Mouse (Mus musculus) duodenum, adult 2 months (tissue): ENCODE measurements around the gene Cttn. TPM values are rescaled to one million over a fixed set of nuclear protein-coding genes. Genes with fewer than 3 reads are reported as not detected.

ENCODE experiments used
- polyA plus RNA-seq: library from polyadenylated mRNA; depleted of rRNA; stranded (reverse); fragments of >200 nt; gene quantifications from 2 replicates; pipeline ENCODE4 v1.2.3, GENCODE M21; 2012; ENCODE audit warnings: low replicate concordance; rRNA removed

The Cttn gene
- polyA plus RNA-seq, result 59.4 and 92.3 TPM in 2 replicates

DNA sequence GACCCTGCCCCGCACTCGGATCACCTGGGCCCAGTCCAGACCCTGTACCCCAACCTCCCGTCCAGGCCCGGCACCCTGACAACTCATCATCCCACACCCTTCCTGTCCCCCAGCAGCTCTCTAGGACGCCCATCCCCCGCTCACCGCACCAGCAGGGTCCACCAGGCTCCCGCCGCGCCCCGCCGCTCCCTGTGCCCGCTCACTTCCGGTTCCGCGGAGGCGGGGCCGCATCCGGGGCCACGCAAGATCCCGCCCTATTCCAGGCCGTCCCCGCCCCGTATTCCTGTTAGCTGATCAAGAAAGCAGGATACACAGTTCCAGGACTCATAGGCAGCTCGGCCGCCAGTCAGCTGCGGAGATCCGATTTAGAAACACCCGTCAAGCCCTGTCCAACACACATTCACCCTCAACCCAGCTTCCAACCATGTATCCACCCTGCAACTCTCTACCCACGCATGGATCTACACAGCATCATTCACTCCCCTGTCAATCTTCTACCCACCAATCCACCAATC lies at the start of gene Cttn:
Gene Cttn (minus strand): TSS at position 465 of the 515 bp plus-strand sequence.

Other genes with a start within 250 kb of the Cttn start
- gene Ppfia1, start 82.7 kb upstream of the Cttn start, polyA plus RNA-seq, result 16.2 and 29.7 TPM in 2 replicates
- 10.7 and 12.6 TPM in 2 replicates for gene Fadd, start 111.5 kb upstream of the Cttn start, polyA plus RNA-seq